Comparison of ENCODE assay signal across 13 mouse cellular contexts in the genomic region with DNA sequence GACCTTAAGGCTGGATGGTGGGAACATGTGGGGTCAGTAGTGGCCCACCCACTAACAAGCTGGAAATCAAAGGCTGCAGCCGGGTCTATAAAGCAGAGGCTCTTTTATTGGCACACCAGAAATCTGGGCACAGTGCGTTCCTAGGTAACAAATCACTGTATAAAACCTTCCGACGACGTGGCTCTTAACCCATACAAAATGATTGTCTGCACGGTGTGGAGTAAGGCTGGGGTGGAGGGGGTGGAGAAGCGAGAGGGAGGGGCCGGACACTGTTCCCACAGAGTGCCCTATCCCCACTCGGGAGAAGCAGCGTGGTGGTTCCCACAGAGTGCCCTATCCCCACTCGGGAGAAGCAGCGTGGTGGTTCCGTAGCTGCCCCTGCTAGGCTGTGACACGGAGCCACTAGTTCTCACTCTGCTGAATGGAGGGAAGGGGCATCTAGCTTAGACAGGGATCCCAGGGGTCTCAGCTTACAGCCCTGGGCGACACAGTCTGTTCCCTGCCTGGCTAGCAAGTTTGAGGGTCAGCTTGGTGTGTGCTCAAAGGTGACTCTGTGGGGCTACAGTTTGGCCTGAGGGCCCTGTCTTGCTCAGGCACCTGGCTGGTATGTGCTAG. TPM values are rescaled to one million over a fixed set of nuclear protein-coding genes. Genes with fewer than 3 reads are reported as not detected.
A peak's percentile ranks its signal among the peaks of the same experiment; 100 is the strongest.
DNase-seq lines count a peak whose midpoint lies in the region; ATAC-seq and TF ChIP-seq lines count a peak whose summit lies in the region.
"Had no signal": no experiment of that assay in that cellular context is flagged by ENCODE, and none has a peak within 500 bp of the region (broad histone marks: within the 10 kb centered on the region; RNA-seq: fewer than 3 reads in every experiment).

No protein-coding gene starts in this region.

- 29% methylated on average over 15 of the region's 15 CpGs for WGBS in neural tube, embryonic 11.5 days

- H3K4me3 ChIP-seq in gastrocnemius, adult 2 months = no peak overlapping the region
- no peak overlapping the region for H3K4me3 ChIP-seq in neural tube, embryonic 11.5 days (ENCODE audit: low read depth, low read length)
- H3K4me3 ChIP-seq: liver, embryonic 15.5 days had no signal

- no peak overlapping the region for H3K4me2 ChIP-seq in neural tube, embryonic 11.5 days (ENCODE audit: low read depth)
- H3K4me2 ChIP-seq: liver, embryonic 15.5 days had no signal

- H3K4me1 ChIP-seq in neural tube, embryonic 11.5 days (ENCODE audit: control insufficient read depth, insufficient read depth, low read length) = peaks cover 3% of the 10 kb centered on the region
- H3K4me1 ChIP-seq: liver, embryonic 15.5 days had no signal

- DNase-seq in gastrocnemius, adult 2 months = no peak
- no peak for DNase-seq in gastrocnemius, postnatal 14 days
- no peak for DNase-seq in neural tube, embryonic 11.5 days (ENCODE audit: low spot score)
- DNase-seq in neural tube, embryonic 10.5 days (ENCODE audit: extremely low spot score, low spot score) = no peak
- DNase-seq in mesoderm, embryonic 11.5 days (ENCODE audit: low read depth, low spot score) = peak; percentile 33
- no peak for DNase-seq in thymus, adult 18-20 months
- no peak for DNase-seq in heart, postnatal 36 days
- DNase-seq: adrenal gland, adult 8-10 months; cerebellum, adult 18-20 months had no signal

- intact Hi-C loops in gastrocnemius, adult 2 months (cut with DNase I) = no loop called here
- intact Hi-C loops in gastrocnemius, postnatal 14 days (cut with DNase I; ENCODE audit: low total_unique reads) = no loop called here
- intact Hi-C loops in heart, postnatal 36 days (cut with DNase I) = no loop called here

- H3K27ac ChIP-seq in gastrocnemius, adult 2 months = 0 out of 2 replicates have a peak overlapping the region, but pooled peaks have one; percentile 7
- no peak overlapping the region for H3K27ac ChIP-seq in neural tube, embryonic 11.5 days (ENCODE audit: low read depth, low read length)
- H3K27ac ChIP-seq: liver, embryonic 15.5 days had no signal

- no peak for TF ChIP-seq CTCF in gastrocnemius, adult 2 months (IDR thresholded peaks at IDR 0.05)

- H3K36me3 ChIP-seq in neural tube, embryonic 11.5 days (ENCODE audit: control insufficient read depth, insufficient read depth, low read length) = peaks cover 2% of the 10 kb centered on the region; the same call in 1 of the 2 replicates

- no peak for ATAC-seq in neural tube, embryonic 11.5 days (ENCODE audit: insufficient read depth, low FRiP score, low TSS enrichment)
- no peak for ATAC-seq in megakaryocyte, adult 5-6 weeks (ENCODE audit: poor library complexity, severe bottlenecking)

- peak overlapping the region; percentile 29; the same call in 1 of the 2 replicates for H3K9ac ChIP-seq in neural tube, embryonic 11.5 days (ENCODE audit: low read length)
- H3K9ac ChIP-seq: liver, embryonic 15.5 days had no signal

- no peaks in the 10 kb centered on the region for H3K27me3 ChIP-seq in neural tube, embryonic 11.5 days (ENCODE audit: control insufficient read depth, insufficient read depth, low read length)
- H3K27me3 ChIP-seq: liver, embryonic 15.5 days had no signal

- H3K9me3 ChIP-seq in neural tube, embryonic 11.5 days (ENCODE audit: control insufficient read depth, low read length) = no peaks in the 10 kb centered on the region
- H3K9me3 ChIP-seq: liver, embryonic 15.5 days had no signal

RNA-seq across cellular contexts. Expression of a gene that starts 23.2 kb away (rescaled TPM):
- 10 to 100 TPM in 1 of 2 experiments, 1 to 10 TPM in 1; 8.1 to 10.5 TPM for total RNA-seq in gastrocnemius, adult 2 months (2021)
- total RNA-seq in gastrocnemius, postnatal 14 days (2021) = 10 to 100 TPM; 12.5 to 13.0 TPM
- 2.9 and 4.9 TPM in 2 replicates for polyA plus RNA-seq in neural tube, embryonic 11.5 days (2014; fragmentation: Nextera tagmentation; extraction: Ambion mirVana)
- total RNA-seq in heart, postnatal 36 days (2021) = 10 to 100 TPM; 12.5 to 13.9 TPM
- total RNA-seq in megakaryocyte, adult 5-6 weeks (2015) = 31.7 and 36.8 TPM in 2 replicates
- total RNA-seq in megakaryocyte, adult 5-6 weeks (2017) = 44.1 and 60.5 TPM in 2 replicates

RNA-seq across cellular contexts. Expression of a gene that starts 30.8 kb away (rescaled TPM):
- 10 to 100 TPM; 33.7 to 47.8 TPM for total RNA-seq in gastrocnemius, adult 2 months (2021)
- total RNA-seq in gastrocnemius, postnatal 14 days (2021) = 10 to 100 TPM; 31.7 to 34.3 TPM
- polyA plus RNA-seq in neural tube, embryonic 11.5 days (2014; fragmentation: Nextera tagmentation; extraction: Ambion mirVana) = 33.3 and 33.6 TPM in 2 replicates
- total RNA-seq in heart, postnatal 36 days (2021) = 10 to 100 TPM; 37.3 to 49.8 TPM
- total RNA-seq in megakaryocyte, adult 5-6 weeks (2015) = 7.8 and 10.5 TPM in 2 replicates
- total RNA-seq in megakaryocyte, adult 5-6 weeks (2017) = 7.9 and 10.2 TPM in 2 replicates

RNA-seq across cellular contexts. Expression of a gene that starts 54.3 kb away (rescaled TPM):
- 10 to 100 TPM; 42.7 to 44.8 TPM for total RNA-seq in gastrocnemius, adult 2 months (2021)
- total RNA-seq in gastrocnemius, postnatal 14 days (2021) = 10 to 100 TPM; 47.6 to 50.9 TPM
- polyA plus RNA-seq in neural tube, embryonic 11.5 days (2014; fragmentation: Nextera tagmentation; extraction: Ambion mirVana) = 14.9 and 16.8 TPM in 2 replicates
- total RNA-seq in heart, postnatal 36 days (2021) = 10 to 100 TPM; 32.5 to 36.0 TPM
- 37.6 and 38.3 TPM in 2 replicates for total RNA-seq in megakaryocyte, adult 5-6 weeks (2015)
- total RNA-seq in megakaryocyte, adult 5-6 weeks (2017) = 15.8 and 18.2 TPM in 2 replicates

RNA-seq across cellular contexts. Expression of a gene that starts 54.6 kb away (rescaled TPM):
- total RNA-seq in gastrocnemius, adult 2 months (2021) = not detected
- total RNA-seq in gastrocnemius, postnatal 14 days (2021) = under 1 TPM in 1 of 2 experiments, not detected in 1; 0.13 TPM
- 0.62 and 0.81 TPM in 2 replicates for polyA plus RNA-seq in neural tube, embryonic 11.5 days (2014; fragmentation: Nextera tagmentation; extraction: Ambion mirVana)
- total RNA-seq in heart, postnatal 36 days (2021) = not detected
- total RNA-seq in megakaryocyte, adult 5-6 weeks (2015) = 0.18 and 0.98 TPM in 2 replicates
- 0.11 and 0.45 TPM in 2 replicates for total RNA-seq in megakaryocyte, adult 5-6 weeks (2017)

RNA-seq across cellular contexts. Expression of a gene that starts 57.9 kb away (rescaled TPM):
- total RNA-seq in gastrocnemius, adult 2 months (2021) = under 1 TPM; 0.26 to 0.70 TPM
- total RNA-seq in gastrocnemius, postnatal 14 days (2021) = not detected
- polyA plus RNA-seq in neural tube, embryonic 11.5 days (2014; fragmentation: Nextera tagmentation; extraction: Ambion mirVana) = not detected in 2 replicates
- 1 to 10 TPM; 1.2 to 2.2 TPM for total RNA-seq in heart, postnatal 36 days (2021)
- total RNA-seq in megakaryocyte, adult 5-6 weeks (2015) = not detected in 2 replicates
- not detected in 2 replicates for total RNA-seq in megakaryocyte, adult 5-6 weeks (2017)
- polyA plus RNA-seq: heart, embryonic 14.5 days; large intestine, adult 2 months had no signal
